Mouse (Mus musculus) neural tube, embryonic 13.5 days (tissue): ENCODE results near the gene Myh7b. TPM values are rescaled to one million over a fixed set of nuclear protein-coding genes. Genes with fewer than 3 reads are reported as not detected.
"Not testable (repeated sequence)": the region's sequence is repeated elsewhere in the genome, so short reads cannot be mapped to it uniquely, and the experiment has no call there.

Experiments used
- ATAC-seq: fragments of 200-750 bp; cut with Nextera tagmentation; 2 replicates; pipeline ENCODE4 v1.8.0; 2017; ENCODE audit warnings: low read depth, mild to moderate bottlenecking, moderate TSS enrichment, moderate library complexity
- H3K27ac ChIP-seq: fragments of 300-500 bp; sonication (generic); replicated peaks from 2 replicates; pipeline ENCODE4 v1.5.1; 2015; ENCODE audit warnings: moderate library complexity, mild to moderate bottlenecking, inconsistent platforms
- H3K27me3 ChIP-seq: fragments of 300-500 bp; sonication (generic); 2 replicates; pipeline ENCODE4 v1.6.1; 2015; ENCODE audit warnings: mild to moderate bottlenecking, inconsistent platforms
- H3K36me3 ChIP-seq: fragments of 300-500 bp; sonication (generic); 2 replicates; pipeline ENCODE4 v1.6.1; 2015; ENCODE audit warnings: mild to moderate bottlenecking, inconsistent platforms
- H3K4me1 ChIP-seq: fragments of 300-500 bp; sonication (generic); replicated peaks from 2 replicates; pipeline ENCODE4 v1.6.1; 2015; ENCODE audit warnings: inconsistent platforms
- H3K4me2 ChIP-seq: fragments of 300-500 bp; sonication (generic); 2 replicates; pipeline ENCODE4 v1.6.1; 2015; ENCODE audit warnings: inconsistent platforms, mild to moderate bottlenecking, moderate library complexity
- H3K4me3 ChIP-seq: fragments of 300-500 bp; sonication (generic); 2 replicates; pipeline ENCODE4 v1.5.1; 2015; ENCODE audit warnings: mild to moderate bottlenecking, inconsistent platforms
- H3K9ac ChIP-seq: fragments of 300-500 bp; sonication (generic); 2 replicates; pipeline ENCODE4 v1.6.1; 2015; ENCODE audit warnings: moderate library complexity, mild to moderate bottlenecking, inconsistent platforms
- H3K9me3 ChIP-seq: fragments of 300-500 bp; sonication (generic); 2 replicates; pipeline ENCODE4 v1.6.1; 2016; ENCODE audit warnings: inconsistent platforms
- WGBS: fragments of 180-500 bp; shearing (Covaris S2); methylation state at CpG from one replicate; pipeline ENCODE4 v1.1.7; 2015; 5-methylcytosine and 5-hydroxymethylcytosine counted together
- polyA plus RNA-seq: library from polyadenylated mRNA; unstranded; fragments of >200 nt; fragmentation: Nextera tagmentation; extraction: Ambion mirVana; gene quantifications from 2 replicates; pipeline ENCODE4 v1.2.1, GENCODE M21; 2015

The Myh7b gene
- polyA plus RNA-seq, 1 experiment from 2014 or later, result 0.50 TPM

GRCm38 (mm10) chr2:155605236-155605589, 5.8 kb upstream of the Myh7b start:
- not testable (repeated sequence) for H3K4me1 ChIP-seq, H3K36me3 ChIP-seq, H3K4me2 ChIP-seq, H3K9ac ChIP-seq, H3K27me3 ChIP-seq, H3K4me3 ChIP-seq, H3K9me3 ChIP-seq, H3K27ac ChIP-seq, ATAC-seq
- 77% methylated on average over 4 of the region's 4 CpGs for WGBS

GRCm38 (mm10) chr2:155606360-155606759, 4.7 kb upstream of the Myh7b start:
- Histone ChIP-seq H3K36me3 (no peaks in the 10 kb centered on the region), H3K9ac (no peak overlapping the region), H3K4me3 (no peak overlapping the region), H3K27ac (no peak overlapping the region), H3K27me3 (no peaks in the 10 kb centered on the region), H3K4me2 (no peak overlapping the region), H3K4me1 (no peaks in the 10 kb centered on the region), H3K9me3 (no peaks in the 10 kb centered on the region)
- 81% methylated on average over 4 of the region's 4 CpGs for WGBS
- no peak for ATAC-seq

GRCm38 (mm10) chr2:155611834-155612550, 980 bp downstream of the Myh7b start:
- Histone ChIP-seq H3K9me3 (no peaks in the 10 kb centered on the region), H3K4me2 (no peak overlapping the region), H3K4me3 (no peak overlapping the region), H3K4me1 (peaks cover 10% of the 10 kb centered on the region), H3K27ac (no peak overlapping the region), H3K27me3 (peaks cover 6% of the 10 kb centered on the region; the same call in 1 of the 2 replicates), H3K9ac (no peak overlapping the region), H3K36me3 (no peaks in the 10 kb centered on the region)
- WGBS, result 88% methylated on average over 9 of the region's 9 CpGs
- no peak for ATAC-seq

GRCm38 (mm10) chr2:155613326-155613755, 2.3 kb downstream of the Myh7b start:
- ATAC-seq, result peak; percentile 83
- Histone ChIP-seq H3K4me1 (peaks cover 10% of the 10 kb centered on the region), H3K36me3 (no peaks in the 10 kb centered on the region), H3K9me3 (no peaks in the 10 kb centered on the region), H3K4me2 (peak overlapping the region; percentile 50), H3K27ac (no peak overlapping the region), H3K4me3 (peak overlapping the region; percentile 27), H3K9ac (0 out of 2 replicates have a peak overlapping the region, but pooled peaks have one; percentile 32), H3K27me3 (peaks cover 6% of the 10 kb centered on the region; the same call in 1 of the 2 replicates)
- WGBS, result 6% methylated on average over 20 of the region's 20 CpGs

GRCm38 (mm10) chr2:155613953-155614352, 2.9 kb downstream of the Myh7b start:
- peaks cover 10% of the 10 kb centered on the region for H3K4me1 ChIP-seq
- 76% methylated on average over 8 of the region's 8 CpGs for WGBS
- no peak overlapping the region for H3K9ac ChIP-seq
- no peaks in the 10 kb centered on the region for H3K9me3 ChIP-seq
- H3K4me3 ChIP-seq, result no peak overlapping the region
- ATAC-seq, result no peak
- H3K27ac ChIP-seq, result no peak overlapping the region
- peak overlapping the region; percentile 50 for H3K4me2 ChIP-seq
- H3K36me3 ChIP-seq, result no peaks in the 10 kb centered on the region
- H3K27me3 ChIP-seq, result peaks cover 6% of the 10 kb centered on the region; the same call in 1 of the 2 replicates

- H3K4me1 ChIP-seq, result peaks cover 10% of the 10 kb centered on the region
- no peak overlapping the region for H3K9ac ChIP-seq
- no peak overlapping the region for H3K4me2 ChIP-seq
- no peak overlapping the region for H3K27ac ChIP-seq
- 59% methylated on average over 6 of the region's 6 CpGs for WGBS
- peaks cover 13% of the 10 kb centered on the region for H3K27me3 ChIP-seq
- no peaks in the 10 kb centered on the region for H3K36me3 ChIP-seq
- H3K4me3 ChIP-seq, result no peak overlapping the region
- no peaks in the 10 kb centered on the region for H3K9me3 ChIP-seq
- no peak for ATAC-seq
Observed at GRCm38 (mm10) chr2:155616971-155617370, 6.0 kb downstream of the Myh7b start.

GRCm38 (mm10) chr2:155619817-155620216, 8.8 kb downstream of the Myh7b start:
- 0 out of 2 replicates have a peak, but pooled peaks have one; percentile 58 for ATAC-seq
- 16% methylated on average over 8 of the region's 8 CpGs for WGBS

GRCm38 (mm10) chr2:155622606-155623005, 11.6 kb downstream of the Myh7b start:
- no peak overlapping the region for H3K9ac ChIP-seq
- 23% methylated on average over 11 of the region's 11 CpGs for WGBS
- peaks cover 10% of the 10 kb centered on the region for H3K4me1 ChIP-seq
- no peak overlapping the region for H3K27ac ChIP-seq
- no peaks in the 10 kb centered on the region for H3K9me3 ChIP-seq
- no peak overlapping the region for H3K4me2 ChIP-seq
- H3K36me3 ChIP-seq, result no peaks in the 10 kb centered on the region
- H3K4me3 ChIP-seq, result no peak overlapping the region
- ATAC-seq, result no peak
- H3K27me3 ChIP-seq, result peaks cover 18% of the 10 kb centered on the region

More at GRCm38 (mm10) chr2:155619817-155620216, 8.8 kb downstream of the Myh7b start:
- peaks cover 7% of the 10 kb centered on the region; the same call in 1 of the 2 replicates for H3K27me3 ChIP-seq
- H3K9ac ChIP-seq, result no peak overlapping the region
- no peaks in the 10 kb centered on the region for H3K9me3 ChIP-seq
- H3K27ac ChIP-seq, result no peak overlapping the region
- H3K4me1 ChIP-seq, result no peaks in the 10 kb centered on the region
- no peaks in the 10 kb centered on the region for H3K36me3 ChIP-seq
- no peak overlapping the region for H3K4me3 ChIP-seq
- no peak overlapping the region for H3K4me2 ChIP-seq

GRCm38 (mm10) chr2:155623996-155624395, 13.0 kb downstream of the Myh7b start:
- 88% methylated on average over 6 of the region's 6 CpGs for WGBS
- Histone ChIP-seq H3K27ac (no peak overlapping the region), H3K4me1 (peaks cover 14% of the 10 kb centered on the region), H3K9ac (no peak overlapping the region), H3K4me2 (no peak overlapping the region), H3K27me3 (peaks cover 32% of the 10 kb centered on the region), H3K4me3 (no peak overlapping the region), H3K36me3 (no peaks in the 10 kb centered on the region), H3K9me3 (no peaks in the 10 kb centered on the region)
- ATAC-seq, result no peak

- H3K4me3 ChIP-seq, result no peak overlapping the region
- no peak overlapping the region for H3K4me2 ChIP-seq
- H3K9me3 ChIP-seq, result no peaks in the 10 kb centered on the region
- 37% methylated on average over 10 of the region's 10 CpGs for WGBS
- no peak overlapping the region for H3K9ac ChIP-seq
- peaks cover 22% of the 10 kb centered on the region for H3K4me1 ChIP-seq
- ATAC-seq, result no peak
- H3K27me3 ChIP-seq, result peaks cover 37% of the 10 kb centered on the region
- no peak overlapping the region for H3K27ac ChIP-seq
- H3K36me3 ChIP-seq, result no peaks in the 10 kb centered on the region
Observed at GRCm38 (mm10) chr2:155624730-155625129, 13.7 kb downstream of the Myh7b start.

- Histone ChIP-seq H3K4me1 (peaks cover 36% of the 10 kb centered on the region), H3K27me3 (peaks cover 46% of the 10 kb centered on the region), H3K9me3 (no peaks in the 10 kb centered on the region), H3K4me3 (no peak overlapping the region), H3K36me3 (peaks cover 8% of the 10 kb centered on the region), H3K9ac (no peak overlapping the region), H3K27ac (no peak overlapping the region), H3K4me2 (no peak overlapping the region)
- 42% methylated on average over 15 of the region's 15 CpGs for WGBS
- 0 out of 2 replicates have a peak, but pooled peaks have one; percentile 6 for ATAC-seq
Observed at GRCm38 (mm10) chr2:155626277-155626676, 15.3 kb downstream of the Myh7b start.

- H3K4me2 ChIP-seq, result no peak overlapping the region
- ATAC-seq, result no peak
- H3K27me3 ChIP-seq, result peaks cover 55% of the 10 kb centered on the region
- no peak overlapping the region for H3K9ac ChIP-seq
- H3K4me3 ChIP-seq, result no peak overlapping the region
- 51% methylated on average over 21 of the region's 21 CpGs for WGBS
- H3K36me3 ChIP-seq, result peaks cover 17% of the 10 kb centered on the region
- H3K4me1 ChIP-seq, result peaks cover 36% of the 10 kb centered on the region
- no peak overlapping the region for H3K27ac ChIP-seq
- no peaks in the 10 kb centered on the region for H3K9me3 ChIP-seq
Observed at GRCm38 (mm10) chr2:155627030-155627738, 16.2 kb downstream of the Myh7b start.
